Mouse (Mus musculus) v-Abl transformed pro-B cells (cell line): ENCODE measurements around the gene Mlxipl.

Experiments used
- in situ Hi-C, 2 experiments: fragments of 400-800 bp; cut with MboI; formaldehyde crosslinking; loops; one replicate each; pipeline ENCODE4 v1.15.1; 2025; ENCODE audit not compliant: unreplicated experiment in 2 of 2

The Mlxipl gene

GRCm38 (mm10) chr5:135133736-135134405 lies 44.2 kb downstream of the Mlxipl start:
- in situ Hi-C loops, result no loop called here

- in situ Hi-C loops, result no loop called here
Observed at GRCm38 (mm10) chr5:135134534-135134933, 44.8 kb downstream of the Mlxipl start.

- in situ Hi-C loops, result no loop called here
Observed at GRCm38 (mm10) chr5:135139881-135140280, 50.2 kb downstream of the Mlxipl start.

GRCm38 (mm10) chr5:135144469-135144868 lies 54.8 kb downstream of the Mlxipl start:
- in situ Hi-C loops, result no loop called here

- in situ Hi-C loops, result no loop called here
Observed at GRCm38 (mm10) chr5:135145532-135145931, 55.8 kb downstream of the Mlxipl start.

GRCm38 (mm10) chr5:135145955-135146354 lies 56.3 kb downstream of the Mlxipl start:
- in situ Hi-C loops, result no loop called here

- in situ Hi-C loops, result no loop called here
Observed at GRCm38 (mm10) chr5:135148715-135149052, 59.0 kb downstream of the Mlxipl start.

- in situ Hi-C loops, result no loop called here
Observed at GRCm38 (mm10) chr5:135149053-135149819, 59.5 kb downstream of the Mlxipl start, which contains the start of gene Tbl2. TSS of gene Tbl2 (plus strand) at chr5:135149657.

- in situ Hi-C loops, result no loop called here
Observed at GRCm38 (mm10) chr5:135149820-135150178, 60.1 kb downstream of the Mlxipl start.

GRCm38 (mm10) chr5:135156496-135156895 lies 66.8 kb downstream of the Mlxipl start:
- in situ Hi-C loops, result no loop called here

GRCm38 (mm10) chr5:135161221-135161620 lies 71.5 kb downstream of the Mlxipl start:
- in situ Hi-C loops, result no loop called here

GRCm38 (mm10) chr5:135161650-135162049 lies 72.0 kb downstream of the Mlxipl start:
- in situ Hi-C loops, result no loop called here

GRCm38 (mm10) chr5:135162361-135162760 lies 72.7 kb downstream of the Mlxipl start:
- in situ Hi-C loops, result no loop called here

- in situ Hi-C loops, result no loop called here
Observed at GRCm38 (mm10) chr5:135162821-135163220, 73.1 kb downstream of the Mlxipl start.

- in situ Hi-C loops, result no loop called here
Observed at GRCm38 (mm10) chr5:135166909-135167308, 77.2 kb downstream of the Mlxipl start.

- in situ Hi-C loops, result no loop called here
Observed at GRCm38 (mm10) chr5:135167469-135167868, 77.8 kb downstream of the Mlxipl start.

GRCm38 (mm10) chr5:135168063-135169062 lies 78.7 kb downstream of the Mlxipl start, which contains the start of gene Bcl7b:
TSS of gene Bcl7b (plus strand) at chr5:135168283.
- in situ Hi-C loops, result no loop called here

- in situ Hi-C loops, result no loop called here
Observed at GRCm38 (mm10) chr5:135169479-135169878, 79.8 kb downstream of the Mlxipl start.

GRCm38 (mm10) chr5:135171688-135172220 lies 82.1 kb downstream of the Mlxipl start:
- in situ Hi-C loops, result no loop called here

GRCm38 (mm10) chr5:135172986-135173385 lies 83.3 kb downstream of the Mlxipl start:
- in situ Hi-C loops, result no loop called here

GRCm38 (mm10) chr5:135175086-135175485 lies 85.4 kb downstream of the Mlxipl start:
- in situ Hi-C loops, result no loop called here
